Mouse (Mus musculus) forebrain, embryonic 12.5 days (tissue): Measurements from ENCODE around the gene Tet2. TPM values are rescaled to one million over a fixed set of nuclear protein-coding genes. Genes with fewer than 3 reads are reported as not detected.

ENCODE experiments used
- ATAC-seq: fragments of 200-750 bp; cut with Nextera tagmentation; 2 replicates; pipeline ENCODE4 v1.8.0; 2017; ENCODE audit warnings: moderate TSS enrichment; ENCODE audit not compliant: low FRiP score
- H3K27ac ChIP-seq: fragments of 300-500 bp; sonication (generic); 2 replicates; pipeline ENCODE4 v1.5.1; 2016; ENCODE audit warnings: mild to moderate bottlenecking
- H3K27me3 ChIP-seq: fragments of 300-500 bp; sonication (generic); 2 replicates; pipeline ENCODE4 v1.6.1; 2016; ENCODE audit warnings: mild to moderate bottlenecking
- H3K36me3 ChIP-seq: fragments of 300-500 bp; sonication (generic); replicated peaks from 2 replicates; pipeline ENCODE4 v1.6.1; 2016; ENCODE audit warnings: mild to moderate bottlenecking
- H3K4me1 ChIP-seq: fragments of 300-500 bp; sonication (generic); 2 replicates; pipeline ENCODE4 v1.6.1; 2016
- H3K4me2 ChIP-seq: fragments of 300-500 bp; sonication (generic); 2 replicates; pipeline ENCODE4 v1.6.1; 2016; ENCODE audit warnings: mild to moderate bottlenecking, moderate library complexity
- H3K4me3 ChIP-seq: fragments of 300-500 bp; sonication (generic); replicated peaks from 2 replicates; pipeline ENCODE4 v1.5.1; 2016; ENCODE audit warnings: mild to moderate bottlenecking
- H3K9ac ChIP-seq: fragments of 300-500 bp; sonication (generic); 2 replicates; pipeline ENCODE4 v1.6.1; 2016; ENCODE audit warnings: mild to moderate bottlenecking
- H3K9me3 ChIP-seq: fragments of 300-500 bp; sonication (generic); 2 replicates; pipeline ENCODE4 v1.6.1; 2016
- WGBS: fragments of 180-500 bp; shearing (Covaris S2); methylation state at CpG from one replicate; pipeline ENCODE4 v1.1.7; 2016; 5-methylcytosine and 5-hydroxymethylcytosine counted together
- polyA plus RNA-seq: library from polyadenylated mRNA; unstranded; fragments of >200 nt; fragmentation: Nextera tagmentation; extraction: Ambion mirVana; gene quantifications from 2 replicates; pipeline ENCODE4 v1.2.1, GENCODE M21; 2016

Gene Tet2
- polyA plus RNA-seq, 1 experiment from 2014 or later, result 25.1 TPM

DNA sequence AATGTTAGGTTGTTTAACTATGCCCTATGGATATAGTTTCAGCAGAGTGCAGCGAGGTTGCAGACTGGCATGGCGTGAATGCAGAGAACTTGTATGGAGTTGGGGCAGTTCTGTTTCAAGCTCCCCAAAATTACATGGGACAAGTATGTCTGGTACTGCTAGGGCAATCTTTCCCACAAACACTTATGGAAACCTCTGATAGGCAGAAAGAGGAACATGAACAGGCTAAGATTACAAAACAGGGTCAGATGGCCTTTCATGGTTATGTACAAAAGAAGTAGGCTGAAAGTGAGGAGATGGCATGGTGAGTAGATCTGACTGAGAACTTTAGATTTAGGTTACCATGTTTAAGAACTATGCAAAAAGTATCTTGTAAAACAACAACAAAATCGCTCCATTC, 81.7 kb downstream of the Tet2 start:
- Histone ChIP-seq H3K9ac (no peak overlapping the region), H3K36me3 (peaks cover 45% of the 10 kb centered on the region), H3K4me2 (no peak overlapping the region), H3K4me3 (no peak overlapping the region), H3K4me1 (no peaks in the 10 kb centered on the region), H3K27me3 (no peaks in the 10 kb centered on the region), H3K9me3 (no peaks in the 10 kb centered on the region), H3K27ac (no peak overlapping the region)
- WGBS, result 98% methylated on average over 3 of the region's 3 CpGs
- ATAC-seq, result no peak

DNA sequence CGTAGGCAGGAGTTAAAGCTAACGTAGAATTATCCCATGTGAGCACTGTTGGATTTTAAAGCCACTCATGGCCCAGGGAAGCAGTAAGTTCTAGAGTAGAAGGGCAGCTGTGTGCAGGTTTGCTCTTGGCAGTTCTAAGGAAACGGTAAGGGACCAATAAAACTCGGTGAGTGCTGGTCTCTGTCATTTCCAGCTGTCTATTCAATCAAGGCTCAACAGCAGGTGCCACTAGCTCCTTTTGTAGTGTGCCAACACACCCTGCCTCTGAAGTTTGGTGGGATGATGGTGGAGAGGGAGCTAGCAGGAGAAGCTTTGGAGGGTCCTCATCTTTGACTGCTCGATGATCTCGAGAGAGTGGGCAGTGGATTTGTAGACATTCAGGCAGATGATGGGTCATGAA, 82.5 kb downstream of the Tet2 start:
- Histone ChIP-seq H3K9ac (no peak overlapping the region), H3K4me1 (no peaks in the 10 kb centered on the region), H3K36me3 (peaks cover 38% of the 10 kb centered on the region), H3K27me3 (no peaks in the 10 kb centered on the region), H3K4me3 (no peak overlapping the region), H3K27ac (no peak overlapping the region), H3K9me3 (no peaks in the 10 kb centered on the region), H3K4me2 (no peak overlapping the region)
- ATAC-seq, result no peak
- WGBS, result 91% methylated on average over 6 of the region's 6 CpGs

DNA sequence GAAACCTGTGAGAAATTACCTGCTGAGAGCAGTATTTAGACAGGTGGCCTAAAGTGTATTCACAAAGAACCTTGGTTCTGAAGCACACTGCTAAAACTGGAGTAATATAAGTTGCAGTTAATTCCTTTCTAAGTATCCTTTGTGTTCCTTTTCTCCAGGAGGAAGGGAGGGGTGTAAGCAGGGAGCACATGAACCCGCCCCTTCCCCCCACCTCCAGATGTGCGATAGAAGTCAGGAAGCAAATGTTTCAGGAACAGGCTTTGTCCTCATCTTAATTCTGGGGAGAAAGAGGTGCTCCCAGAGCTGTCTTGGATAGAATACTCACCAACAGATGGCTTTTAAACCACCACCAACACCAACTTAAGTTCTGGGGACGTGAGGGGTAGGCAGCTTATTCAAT, 82.9 kb downstream of the Tet2 start:
- H3K27me3 ChIP-seq, result no peaks in the 10 kb centered on the region
- H3K4me2 ChIP-seq, result no peak overlapping the region
- no peak overlapping the region for H3K4me3 ChIP-seq
- peaks cover 33% of the 10 kb centered on the region for H3K36me3 ChIP-seq
- H3K9me3 ChIP-seq, result no peaks in the 10 kb centered on the region
- ATAC-seq, result no peak
- WGBS, result 66% methylated on average over 3 of the region's 3 CpGs
- no peaks in the 10 kb centered on the region for H3K4me1 ChIP-seq
- no peak overlapping the region for H3K27ac ChIP-seq
- no peak overlapping the region for H3K9ac ChIP-seq

DNA sequence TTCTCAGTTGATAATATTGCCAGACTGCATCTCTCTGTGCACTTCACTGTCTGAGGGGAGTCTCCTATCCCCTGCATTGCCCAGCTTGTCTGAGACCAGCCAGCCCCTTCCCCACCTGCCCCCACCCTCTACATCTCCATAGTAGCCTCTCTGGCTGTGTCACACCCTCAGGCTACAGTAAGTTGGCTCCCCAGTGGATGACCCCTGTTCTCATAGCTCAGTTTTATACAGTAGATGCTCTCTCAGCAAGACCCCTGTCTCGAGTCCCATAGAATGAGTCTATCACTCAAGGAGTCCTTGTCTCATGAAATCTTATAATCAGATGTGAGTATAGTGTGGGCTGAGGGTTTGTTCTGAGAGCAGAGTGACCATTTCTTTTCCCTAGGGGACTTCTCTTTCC, 85.8 kb downstream of the Tet2 start:
- Histone ChIP-seq H3K9me3 (no peaks in the 10 kb centered on the region), H3K9ac (no peak overlapping the region), H3K4me3 (no peak overlapping the region), H3K4me1 (no peaks in the 10 kb centered on the region), H3K4me2 (no peak overlapping the region), H3K27ac (no peak overlapping the region), H3K27me3 (no peaks in the 10 kb centered on the region), H3K36me3 (peaks cover 23% of the 10 kb centered on the region; the same call in 1 of the 2 replicates)
- ATAC-seq, result 0 out of 2 replicates have a peak, but pooled peaks have one; percentile 14
- WGBS, result 85% methylated on average over 1 of the region's 1 CpGs

DNA sequence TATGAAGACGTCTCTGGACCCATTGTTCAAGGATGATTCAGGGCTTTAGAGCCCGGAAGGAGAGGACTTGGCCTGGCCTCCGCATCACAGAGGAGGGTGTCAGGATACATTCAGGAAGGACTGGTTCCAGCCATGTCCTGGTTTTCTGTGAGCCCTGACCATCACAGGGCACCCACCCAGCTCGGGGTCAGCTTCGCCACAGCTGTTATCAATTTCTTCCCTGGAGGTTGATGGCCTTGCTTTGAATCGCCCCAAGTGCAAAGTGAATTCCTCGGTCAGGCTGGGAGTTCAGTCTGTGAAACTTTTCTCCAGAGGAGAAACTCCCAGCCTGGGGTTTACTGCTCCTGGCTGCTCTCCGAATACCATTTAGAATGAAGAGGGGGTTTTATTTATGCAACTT, 91.0 kb downstream of the Tet2 start:
- Histone ChIP-seq H3K9ac (no peak overlapping the region), H3K9me3 (no peaks in the 10 kb centered on the region), H3K36me3 (no peaks in the 10 kb centered on the region), H3K27ac (no peak overlapping the region), H3K4me1 (no peaks in the 10 kb centered on the region), H3K4me2 (no peak overlapping the region), H3K27me3 (no peaks in the 10 kb centered on the region), H3K4me3 (no peak overlapping the region)
- no peak for ATAC-seq
- WGBS, result 89% methylated on average over 8 of the region's 8 CpGs

DNA sequence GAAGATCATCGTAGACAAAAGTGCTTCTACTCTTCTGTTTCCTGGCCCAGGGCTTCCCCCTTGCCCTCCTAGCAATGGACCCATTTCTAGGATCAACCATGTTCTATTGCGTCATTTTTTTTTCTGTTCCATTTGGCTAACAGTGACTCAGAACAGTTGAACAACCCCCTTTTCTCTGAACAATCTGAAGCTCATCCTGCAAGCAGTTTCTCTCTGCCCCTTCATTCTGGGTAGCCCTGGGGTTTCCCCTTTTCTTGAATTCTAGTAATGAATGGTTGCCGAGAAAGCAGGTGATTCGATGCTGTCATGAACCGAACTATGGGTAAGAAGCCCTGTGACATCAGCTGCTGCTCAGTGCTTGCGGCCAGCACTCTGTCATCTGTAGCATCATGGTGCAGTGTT, 108.0 kb downstream of the Tet2 start:
- Histone ChIP-seq H3K9me3 (no peaks in the 10 kb centered on the region), H3K36me3 (no peaks in the 10 kb centered on the region), H3K4me3 (no peak overlapping the region), H3K9ac (no peak overlapping the region), H3K27me3 (no peaks in the 10 kb centered on the region), H3K27ac (no peak overlapping the region), H3K4me1 (no peaks in the 10 kb centered on the region), H3K4me2 (no peak overlapping the region)
- WGBS, result 94% methylated on average over 6 of the region's 6 CpGs
- ATAC-seq, result no peak

DNA sequence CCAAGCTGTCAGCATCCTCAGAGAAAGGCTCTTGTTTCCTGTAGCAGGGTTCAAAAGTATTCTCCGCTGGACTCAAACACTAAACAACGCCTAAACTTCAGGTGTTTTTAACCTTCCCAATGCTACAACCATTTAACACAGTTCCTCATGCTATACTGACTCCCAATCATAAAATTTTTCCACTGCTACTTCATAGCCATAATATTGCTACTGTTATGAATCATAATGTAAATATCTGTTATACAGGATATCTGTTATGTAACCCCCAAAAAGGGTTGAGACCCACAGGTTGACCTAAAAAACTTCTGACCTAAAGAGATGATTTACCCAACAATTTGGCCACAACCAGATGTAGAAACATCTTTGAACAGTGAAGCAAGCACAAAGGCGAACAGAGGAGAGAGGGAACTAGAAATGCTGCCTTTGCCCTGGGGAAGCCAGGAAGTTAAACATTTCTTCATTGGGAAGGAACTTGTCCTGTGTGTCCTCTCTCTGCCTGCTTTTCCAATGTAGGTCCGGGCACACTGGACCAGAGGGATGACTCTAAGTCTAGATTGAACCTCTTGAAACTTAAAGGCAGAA, 108.6 kb downstream of the Tet2 start:
- H3K4me3 ChIP-seq, result no peak overlapping the region
- no peaks in the 10 kb centered on the region for H3K4me1 ChIP-seq
- no peak overlapping the region for H3K4me2 ChIP-seq
- no peaks in the 10 kb centered on the region for H3K36me3 ChIP-seq
- H3K27me3 ChIP-seq, result no peaks in the 10 kb centered on the region
- 83% methylated on average over 4 of the region's 4 CpGs for WGBS
- H3K9ac ChIP-seq, result no peak overlapping the region
- H3K27ac ChIP-seq, result no peak overlapping the region
- no peaks in the 10 kb centered on the region for H3K9me3 ChIP-seq
- ATAC-seq, result no peak

DNA sequence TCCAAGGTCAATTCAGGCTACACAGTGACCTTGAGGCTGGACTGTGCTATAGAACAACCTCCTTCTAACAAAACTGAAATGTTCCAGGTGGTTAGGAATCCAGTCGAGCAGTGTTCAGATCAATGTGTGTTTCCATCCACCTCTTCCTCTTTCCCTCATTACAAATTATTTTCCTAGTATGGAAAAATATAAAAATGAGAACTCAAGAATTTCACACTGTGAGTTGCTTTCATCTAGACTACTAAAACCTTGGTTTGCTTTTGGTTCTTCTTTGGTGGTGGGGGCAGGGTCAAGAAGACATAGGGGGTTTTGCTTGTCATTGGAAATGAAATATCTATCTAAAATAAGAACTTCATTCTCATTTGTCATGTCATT, 109.2 kb downstream of the Tet2 start:
- no peak overlapping the region for H3K4me3 ChIP-seq
- no peaks in the 10 kb centered on the region for H3K27me3 ChIP-seq
- no peaks in the 10 kb centered on the region for H3K4me1 ChIP-seq
- no peak for ATAC-seq
- H3K9ac ChIP-seq, result no peak overlapping the region
- H3K27ac ChIP-seq, result no peak overlapping the region
- 80% methylated on average over 1 of the region's 1 CpGs for WGBS
- no peaks in the 10 kb centered on the region for H3K36me3 ChIP-seq
- no peak overlapping the region for H3K4me2 ChIP-seq
- H3K9me3 ChIP-seq, result no peaks in the 10 kb centered on the region

DNA sequence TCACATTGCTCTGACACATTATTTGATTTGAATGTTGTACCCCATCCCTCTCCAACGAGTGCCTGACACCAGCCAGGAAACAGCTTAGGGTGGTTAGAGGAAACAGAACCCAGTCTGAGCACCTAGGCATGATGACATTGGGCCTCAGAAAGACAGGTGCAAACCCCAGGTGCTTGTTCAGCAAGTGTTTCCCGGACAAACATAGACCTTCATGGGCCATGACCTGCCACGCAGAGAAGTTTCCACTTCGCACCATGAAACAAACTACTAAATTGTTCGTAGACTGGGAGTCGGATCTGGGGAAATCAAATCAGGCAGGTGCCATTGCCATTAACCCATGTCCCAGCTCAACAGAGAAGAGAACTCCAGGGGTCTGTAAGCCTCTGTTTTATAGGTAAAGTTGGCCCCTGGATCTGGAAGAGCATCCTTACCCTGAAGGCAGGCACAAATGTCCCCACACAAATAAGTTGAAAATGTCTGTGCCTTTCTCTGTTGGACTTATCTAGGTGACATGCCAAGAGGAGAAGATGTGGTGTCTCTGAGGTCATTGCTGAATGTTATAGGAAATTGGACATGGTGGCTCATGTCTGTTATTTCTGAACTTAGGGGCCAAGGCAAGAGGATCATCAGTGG, 109.7 kb downstream of the Tet2 start:
- H3K9ac ChIP-seq, result no peak overlapping the region
- 92% methylated on average over 6 of the region's 6 CpGs for WGBS
- H3K4me1 ChIP-seq, result no peaks in the 10 kb centered on the region
- no peaks in the 10 kb centered on the region for H3K36me3 ChIP-seq
- H3K4me2 ChIP-seq, result no peak overlapping the region
- no peaks in the 10 kb centered on the region for H3K9me3 ChIP-seq
- no peak overlapping the region for H3K27ac ChIP-seq
- H3K4me3 ChIP-seq, result no peak overlapping the region
- ATAC-seq, result no peak
- no peaks in the 10 kb centered on the region for H3K27me3 ChIP-seq

DNA sequence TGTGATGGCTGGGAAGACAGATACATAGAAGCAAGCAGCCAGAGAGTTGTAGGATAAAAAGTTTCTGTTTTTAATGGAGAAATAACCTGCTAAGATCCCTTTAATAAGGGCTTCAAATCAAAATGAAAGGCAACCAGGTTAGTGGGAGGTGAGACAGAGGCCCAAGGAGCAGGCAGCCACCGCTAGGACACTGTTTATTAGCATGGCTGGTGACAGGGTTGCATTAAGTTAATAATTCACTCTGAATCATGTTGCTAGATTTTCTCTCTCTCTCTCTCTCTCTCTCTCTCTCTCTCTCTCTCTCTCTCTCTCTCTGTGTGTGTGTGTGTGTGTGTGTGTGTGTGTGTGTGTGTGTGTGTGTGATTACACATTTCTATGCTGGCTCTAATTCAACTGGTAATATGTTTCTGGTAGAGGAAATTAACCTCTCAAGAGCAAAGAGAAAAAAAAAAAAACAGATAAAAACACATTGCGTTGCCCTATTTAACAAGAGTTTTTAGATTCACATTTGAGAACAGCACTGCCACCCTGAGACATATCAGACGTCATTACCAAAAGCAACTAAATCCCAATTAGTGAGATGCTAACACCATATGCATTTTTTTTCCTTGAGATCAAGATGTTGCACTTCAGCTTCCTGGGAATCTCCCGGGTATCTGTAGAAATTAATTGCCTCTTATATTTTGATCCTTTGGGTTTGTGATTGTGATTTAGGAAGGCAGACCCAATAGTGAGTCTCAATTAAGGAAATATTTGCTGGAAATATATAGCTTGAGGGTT, 115.4 kb downstream of the Tet2 start:
- H3K27me3 ChIP-seq, result no peaks in the 10 kb centered on the region
- no peak overlapping the region for H3K4me2 ChIP-seq
- H3K9me3 ChIP-seq, result no peaks in the 10 kb centered on the region
- no peaks in the 10 kb centered on the region for H3K36me3 ChIP-seq
- no peak overlapping the region for H3K27ac ChIP-seq
- ATAC-seq, result no peak
- no peak overlapping the region for H3K9ac ChIP-seq
- no peak overlapping the region for H3K4me3 ChIP-seq
- H3K4me1 ChIP-seq, result no peaks in the 10 kb centered on the region
- WGBS, result 67% methylated on average over 4 of the region's 4 CpGs

DNA sequence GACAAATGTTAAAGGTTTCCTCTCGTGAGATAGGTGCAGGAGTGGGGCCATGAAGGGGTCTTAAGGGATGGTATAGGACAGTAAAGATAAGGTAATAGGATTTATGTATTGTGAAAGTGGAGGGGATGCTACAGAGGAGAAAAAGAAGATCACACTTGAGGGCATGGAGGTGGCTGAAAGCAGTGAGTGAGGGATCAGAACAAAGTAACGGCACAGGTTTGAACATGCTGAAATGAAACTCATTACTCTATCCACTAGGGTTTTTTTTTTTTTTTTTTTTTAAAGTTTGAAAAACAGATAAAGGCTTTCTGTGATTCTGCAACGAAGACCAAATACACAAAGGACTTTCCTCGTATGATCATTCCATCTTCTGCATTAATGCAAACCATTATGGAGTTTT, 116.9 kb downstream of the Tet2 start:
- no peak overlapping the region for H3K4me3 ChIP-seq
- no peaks in the 10 kb centered on the region for H3K9me3 ChIP-seq
- no peak overlapping the region for H3K9ac ChIP-seq
- H3K4me1 ChIP-seq, result no peaks in the 10 kb centered on the region
- H3K4me2 ChIP-seq, result no peak overlapping the region
- WGBS, result 86% methylated on average over 4 of the region's 4 CpGs
- H3K27me3 ChIP-seq, result no peaks in the 10 kb centered on the region
- ATAC-seq, result no peak
- no peaks in the 10 kb centered on the region for H3K36me3 ChIP-seq
- H3K27ac ChIP-seq, result no peak overlapping the region

DNA sequence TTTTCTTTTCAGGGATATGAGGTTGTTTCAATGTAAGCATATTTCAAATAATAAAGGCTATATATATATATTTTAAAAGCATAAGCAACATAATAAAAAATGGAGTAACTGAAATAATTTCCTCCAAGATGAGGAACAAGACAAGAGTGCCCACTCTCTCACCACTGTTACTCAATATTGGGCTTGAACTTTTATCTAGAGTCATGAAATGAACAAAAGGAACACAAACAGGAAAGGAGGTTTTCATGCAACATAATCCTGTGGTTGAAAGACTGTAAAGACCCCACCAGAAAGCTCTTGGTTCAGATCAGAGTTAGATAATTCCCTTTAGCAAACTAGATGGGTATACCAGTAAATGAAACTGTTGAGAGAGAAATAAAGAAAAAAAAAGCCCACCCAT, 121.9 kb downstream of the Tet2 start:
- H3K36me3 ChIP-seq, result no peaks in the 10 kb centered on the region

DNA sequence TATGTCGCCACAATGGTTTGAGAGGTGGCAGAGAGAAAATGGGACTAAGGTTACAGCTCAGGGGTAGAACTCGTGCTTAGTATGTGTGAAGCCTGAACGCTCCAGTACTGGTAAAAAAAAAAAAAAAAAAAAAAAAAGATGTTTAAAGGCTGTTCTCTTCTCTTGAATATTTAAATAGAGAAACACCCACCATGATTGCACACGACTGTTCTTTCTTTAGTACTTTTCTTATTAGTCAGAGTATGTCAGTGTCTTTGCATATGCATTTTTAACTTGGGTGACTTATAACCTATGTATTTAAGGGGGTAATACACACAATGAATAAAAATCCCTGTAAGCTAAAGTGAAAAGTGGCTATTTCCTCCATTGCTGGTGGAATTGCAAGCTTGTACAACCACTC, 130.2 kb downstream of the Tet2 start:
- WGBS, result 91% methylated on average over 4 of the region's 4 CpGs

More for the DNA sequence above, 121.9 kb downstream of the Tet2 start:
- H3K4me1 ChIP-seq, result no peaks in the 10 kb centered on the region
- no peak overlapping the region for H3K4me3 ChIP-seq
- no peaks in the 10 kb centered on the region for H3K27me3 ChIP-seq
- no peak overlapping the region for H3K4me2 ChIP-seq
- no peak for ATAC-seq
- H3K9ac ChIP-seq, result no peak overlapping the region
- H3K27ac ChIP-seq, result no peak overlapping the region
- H3K9me3 ChIP-seq, result no peaks in the 10 kb centered on the region

More for the DNA sequence above, 130.2 kb downstream of the Tet2 start:
- Histone ChIP-seq H3K9ac (no peak overlapping the region), H3K4me2 (no peak overlapping the region), H3K4me3 (no peak overlapping the region), H3K4me1 (no peaks in the 10 kb centered on the region), H3K36me3 (no peaks in the 10 kb centered on the region), H3K27me3 (no peaks in the 10 kb centered on the region), H3K9me3 (no peaks in the 10 kb centered on the region), H3K27ac (no peak overlapping the region)
- no peak for ATAC-seq
